Mouse (Mus musculus) midbrain, postnatal 0 days (tissue): ENCODE measurements around the gene Med13. TPM values are rescaled to one million over a fixed set of nuclear protein-coding genes. Genes with fewer than 3 reads are reported as not detected.
"Not testable (repeated sequence)": the region's sequence is repeated elsewhere in the genome, so short reads cannot be mapped to it uniquely, and the experiment has no call there.

Experiments
- ATAC-seq: fragments of 200-750 bp; cut with Nextera tagmentation; 2 replicates; pipeline ENCODE4 v1.8.0; 2017; ENCODE audit warnings: moderate number of reproducible peaks, mild to moderate bottlenecking, moderate TSS enrichment, moderate library complexity; ENCODE audit not compliant: low FRiP score
- DNase-seq: peaks from one replicate; pipeline ENCODE4 v3.0.0-alpha.2; 2015; ENCODE audit warnings: low spot score
- H3K27ac ChIP-seq: fragments of 300-500 bp; sonication (generic); 2 replicates; pipeline ENCODE4 v1.5.1; 2014; ENCODE audit warnings: low read depth, mild to moderate bottlenecking, low read length, mixed read lengths
- H3K27me3 ChIP-seq: fragments of 300-500 bp; sonication (generic); 2 replicates; pipeline ENCODE4 v1.6.1; 2014; ENCODE audit warnings: low read length, control low read depth, mixed read lengths; ENCODE audit not compliant: insufficient read depth
- H3K36me3 ChIP-seq: fragments of 300-500 bp; sonication (generic); 2 replicates; pipeline ENCODE4 v1.6.1; 2014; ENCODE audit warnings: low read length, control low read depth, mixed read lengths; ENCODE audit not compliant: insufficient read depth
- H3K4me1 ChIP-seq: fragments of 300-500 bp; sonication (generic); 2 replicates; pipeline ENCODE4 v1.6.1; 2014; ENCODE audit warnings: mild to moderate bottlenecking, control low read depth, antibody characterized with exemption, low read length, mixed read lengths; ENCODE audit not compliant: insufficient read depth
- H3K4me2 ChIP-seq: fragments of 300-500 bp; sonication (generic); 2 replicates; pipeline ENCODE4 v1.6.1; 2014; ENCODE audit warnings: low read depth, mild to moderate bottlenecking, low read length, mixed read lengths; ENCODE audit not compliant: poor library complexity, severe bottlenecking
- H3K4me3 ChIP-seq: fragments of 300-500 bp; sonication (generic); 2 replicates; pipeline ENCODE4 v1.5.1; 2014; ENCODE audit warnings: low read depth, mild to moderate bottlenecking, low read length, moderate library complexity
- H3K9ac ChIP-seq: fragments of 300-500 bp; sonication (generic); replicated peaks from 2 replicates; pipeline ENCODE4 v1.6.1; 2014; ENCODE audit warnings: mild to moderate bottlenecking, low read length, moderate library complexity, mixed read lengths; ENCODE audit not compliant: poor library complexity, severe bottlenecking
- H3K9me3 ChIP-seq: fragments of 300-500 bp; sonication (generic); 2 replicates; pipeline ENCODE4 v1.6.1; 2016; ENCODE audit warnings: low read length, control low read depth
- CTCF ChIP-seq: IDR thresholded peaks from 2 replicates; pipeline ENCODE4 v1.5.1; 2016; ENCODE audit warnings: antibody characterized with exemption, mild to moderate bottlenecking
- WGBS: fragments of 180-500 bp; shearing (Covaris S2); extraction: QIAGEN DNeasy Blood & Tissue Kit; methylation state at CpG from one replicate; pipeline ENCODE4 v1.1.7; 2014; 5-methylcytosine and 5-hydroxymethylcytosine counted together
- polyA plus RNA-seq: library from polyadenylated mRNA; unstranded; fragments of >200 nt; fragmentation: Nextera tagmentation; extraction: Ambion mirVana; gene quantifications from 2 replicates; pipeline ENCODE4 v1.2.1, GENCODE M21; 2015
- total RNA-seq: library from RNA; depleted of rRNA; stranded (reverse); fragments of >200 nt; gene quantifications from 2 replicates; pipeline ENCODE4 v1.2.3, GENCODE M21; 2014

Med13 gene
- total and polyA plus RNA-seq, 2 experiments from 2014 or later = 5.1 to 52.9 TPM

DNA sequence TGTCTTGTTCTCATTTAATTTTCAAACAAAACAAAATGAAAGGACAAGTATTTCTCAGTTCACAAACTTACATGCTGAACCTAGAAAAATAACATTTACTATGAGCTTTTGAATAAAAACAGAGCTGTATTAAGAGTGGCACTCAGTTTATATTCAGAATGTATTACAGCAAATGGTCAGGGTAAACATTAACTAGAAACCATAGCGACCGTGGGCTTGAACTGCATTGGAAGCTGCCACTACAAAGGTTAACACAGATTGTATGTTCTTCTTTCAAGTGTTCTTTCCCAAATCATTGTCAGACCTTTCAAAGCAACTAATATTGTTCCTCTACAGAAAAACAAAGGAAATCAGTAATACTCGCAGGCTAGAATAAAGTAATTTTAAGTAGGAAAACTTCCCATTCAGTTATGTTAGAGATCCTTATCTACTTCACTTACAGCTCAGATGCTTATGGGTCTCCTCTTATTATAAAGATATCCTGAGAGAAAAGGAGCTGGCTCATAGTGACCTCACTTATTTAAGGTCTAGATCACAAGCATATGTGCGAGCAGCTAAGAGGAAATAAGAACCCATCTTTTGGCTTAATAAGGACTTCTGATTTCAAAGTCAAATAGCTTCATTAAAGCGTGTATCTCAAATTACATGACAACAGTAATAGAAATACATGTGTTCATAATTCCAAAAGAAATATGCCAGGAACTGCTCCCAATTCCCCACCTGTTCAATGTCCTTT, 9.8 kb downstream of the Med13 start:
- Histone ChIP-seq H3K4me1 (no peaks in the 10 kb centered on the region; the same call in 1 of the 2 replicates), H3K36me3 (no peaks in the 10 kb centered on the region), H3K4me3 (no peak overlapping the region), H3K27me3 (no peaks in the 10 kb centered on the region), H3K9me3 (no peaks in the 10 kb centered on the region), H3K9ac (no peak overlapping the region), H3K27ac (no peak overlapping the region), H3K4me2 (no peak overlapping the region)
- WGBS = 88% methylated on average over 5 of the region's 5 CpGs
- ATAC-seq = no peak
- no peak for TF ChIP-seq CTCF
- DNase-seq = no peak

- no peak for DNase-seq
- Histone ChIP-seq H3K27me3 (no peaks in the 10 kb centered on the region), H3K4me1 (no peaks in the 10 kb centered on the region), H3K27ac (no peak overlapping the region), H3K9ac (no peak overlapping the region), H3K9me3 (no peaks in the 10 kb centered on the region), H3K4me3 (no peak overlapping the region), H3K36me3 (no peaks in the 10 kb centered on the region), H3K4me2 (no peak overlapping the region)
- 87% methylated on average over 3 of the region's 3 CpGs for WGBS
- ATAC-seq = no peak
- TF ChIP-seq CTCF = no peak
Measured at GRCm38 (mm10) chr11:86346525-86346924, 10.9 kb downstream of the Med13 start.

- 93% methylated on average over 1 of the region's 1 CpGs for WGBS
- not testable (repeated sequence) for H3K36me3 ChIP-seq, DNase-seq, H3K9ac ChIP-seq, H3K4me1 ChIP-seq, H3K9me3 ChIP-seq, H3K4me2 ChIP-seq, ATAC-seq, H3K27me3 ChIP-seq, H3K4me3 ChIP-seq, H3K27ac ChIP-seq
Measured at GRCm38 (mm10) chr11:86344940-86345339, 12.5 kb downstream of the Med13 start.

DNA sequence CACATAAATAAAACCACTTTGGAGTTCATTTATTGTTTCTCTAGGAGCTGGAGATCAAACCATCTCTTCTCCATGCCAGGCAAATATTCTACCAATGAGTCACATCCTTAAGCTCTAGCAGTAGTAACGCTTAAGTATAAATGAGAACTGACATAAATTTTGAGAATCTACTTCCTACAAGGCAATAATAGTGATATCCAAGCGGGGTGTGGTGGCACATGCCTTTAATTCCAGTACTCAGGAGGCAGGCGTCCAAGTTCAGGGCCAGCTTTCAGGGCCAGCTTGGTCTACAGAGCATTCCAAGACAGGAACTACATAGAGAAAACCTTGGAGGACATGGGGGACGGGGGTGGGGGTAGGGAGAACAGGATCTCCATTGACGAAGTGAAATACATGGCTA, 33.2 kb downstream of the Med13 start:
- H3K4me2 ChIP-seq = no peak overlapping the region
- H3K4me3 ChIP-seq = no peak overlapping the region
- no peak for TF ChIP-seq CTCF
- no peak for DNase-seq
- H3K36me3 ChIP-seq = peaks cover 18% of the 10 kb centered on the region
- ATAC-seq = no peak
- no peak overlapping the region for H3K9ac ChIP-seq
- no peaks in the 10 kb centered on the region for H3K9me3 ChIP-seq
- 88% methylated on average over 5 of the region's 5 CpGs for WGBS
- no peaks in the 10 kb centered on the region for H3K4me1 ChIP-seq
- no peaks in the 10 kb centered on the region for H3K27me3 ChIP-seq
- no peak overlapping the region for H3K27ac ChIP-seq

- not testable (repeated sequence) for H3K9me3 ChIP-seq, H3K9ac ChIP-seq, H3K27me3 ChIP-seq, DNase-seq, ATAC-seq, H3K4me1 ChIP-seq, H3K4me2 ChIP-seq, H3K27ac ChIP-seq, H3K4me3 ChIP-seq, H3K36me3 ChIP-seq
- 85% methylated on average over 3 of the region's 3 CpGs for WGBS
- peak; percentile 48 for TF ChIP-seq CTCF
Measured at GRCm38 (mm10) chr11:86314992-86315391, 42.4 kb downstream of the Med13 start.

DNA sequence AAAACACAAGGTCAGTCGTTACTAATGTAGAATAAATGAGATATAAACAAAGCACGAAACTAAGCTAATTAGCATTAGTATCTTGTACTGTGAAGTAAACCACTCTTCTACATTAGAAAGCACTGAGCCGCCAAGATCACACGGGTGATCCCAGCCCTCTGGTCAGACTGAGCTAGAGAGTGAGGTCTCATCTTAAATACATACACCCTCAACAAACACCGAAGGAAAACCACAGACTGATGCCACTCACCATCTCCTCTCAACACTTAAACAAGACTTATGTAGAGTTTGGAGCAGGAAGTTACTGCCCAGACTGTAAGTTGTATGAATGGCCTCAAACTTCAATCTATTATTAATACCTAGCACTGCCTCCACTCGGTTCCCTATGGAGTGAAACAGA, 47.1 kb downstream of the Med13 start:
- H3K4me3 ChIP-seq = no peak overlapping the region
- 76% methylated on average over 6 of the region's 6 CpGs for WGBS

GRCm38 (mm10) chr11:86292201-86292600, 65.2 kb downstream of the Med13 start:
- not testable (repeated sequence) for ATAC-seq, H3K27me3 ChIP-seq, H3K4me1 ChIP-seq, H3K4me3 ChIP-seq, H3K4me2 ChIP-seq, DNase-seq, H3K9me3 ChIP-seq, H3K9ac ChIP-seq, H3K27ac ChIP-seq
- 98% methylated on average over 10 of the region's 10 CpGs for WGBS
- H3K36me3 ChIP-seq = peaks cover 14% of the 10 kb centered on the region

More for the DNA sequence above, 47.1 kb downstream of the Med13 start:
- Histone ChIP-seq H3K9ac (no peak overlapping the region), H3K36me3 (peaks cover 8% of the 10 kb centered on the region; the same call in 1 of the 2 replicates), H3K4me1 (no peaks in the 10 kb centered on the region), H3K27ac (no peak overlapping the region), H3K4me2 (no peak overlapping the region), H3K27me3 (no peaks in the 10 kb centered on the region), H3K9me3 (no peaks in the 10 kb centered on the region)
- TF ChIP-seq CTCF = no peak
- DNase-seq = no peak
- ATAC-seq = no peak
